In the genomic region with DNA sequence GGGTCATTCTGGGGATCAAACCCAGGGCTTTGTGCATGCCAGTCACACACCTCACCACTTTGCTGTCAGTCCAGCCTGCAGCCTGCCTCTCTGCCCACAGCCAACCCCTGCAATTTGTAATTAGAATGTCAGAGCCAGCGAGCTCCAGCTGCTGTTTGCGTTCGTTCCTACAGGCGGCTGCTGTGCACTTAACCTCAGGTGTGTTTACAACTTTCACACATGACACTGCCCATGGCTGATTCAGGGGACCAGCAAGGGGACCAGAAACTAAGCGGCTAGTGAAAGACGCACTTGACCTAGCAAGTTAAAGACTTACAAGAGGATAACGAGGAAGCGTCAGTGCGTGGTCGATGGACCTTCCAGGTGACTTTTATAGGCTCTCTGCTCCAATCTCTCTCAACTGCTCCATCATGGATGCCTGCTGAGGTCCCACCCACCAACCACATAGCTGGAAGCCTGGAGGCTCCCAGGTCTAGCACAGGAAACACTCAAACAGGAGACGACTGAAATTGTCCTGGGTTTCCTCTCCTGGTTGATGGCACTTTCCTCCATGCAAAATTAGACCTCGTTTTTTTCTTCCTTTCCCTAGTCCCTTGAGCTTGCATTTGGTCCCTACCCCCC, we compare ENCODE assay signal across 9 mouse cellular contexts. TPM values are rescaled to one million over a fixed set of nuclear protein-coding genes. Genes with fewer than 3 reads are reported as not detected.
DNase-seq lines count a peak whose midpoint lies in the region; ATAC-seq and TF ChIP-seq lines count a peak whose summit lies in the region.
"Had no signal": no experiment of that assay in that cellular context is flagged by ENCODE, and none has a peak within 500 bp of the region (broad histone marks: within the 10 kb centered on the region; RNA-seq: fewer than 3 reads in every experiment).

No protein-coding gene starts in this region.

- no peaks in the 10 kb centered on the region for H3K36me3 ChIP-seq in heart, embryonic 16.5 days (ENCODE audit: control insufficient read depth, insufficient read depth)
- H3K36me3 ChIP-seq in intestine, embryonic 15.5 days = no peaks in the 10 kb centered on the region
- no peaks in the 10 kb centered on the region for H3K36me3 ChIP-seq in limb, embryonic 10.5 days
- H3K36me3 ChIP-seq in myocyte (ENCODE audit: control insufficient read depth, insufficient read depth) = no peaks in the 10 kb centered on the region

- peak overlapping the region; percentile 86 for H3K27ac ChIP-seq in heart, embryonic 16.5 days (ENCODE audit: low read length)
- peak overlapping the region; percentile 83 for H3K27ac ChIP-seq in intestine, embryonic 15.5 days
- peak overlapping the region; percentile 64 for H3K27ac ChIP-seq in limb, embryonic 10.5 days
- H3K27ac ChIP-seq: left cerebral cortex, adult 2 months had no signal

- H3K27me3 ChIP-seq in heart, embryonic 16.5 days (ENCODE audit: control insufficient read depth, insufficient read depth, low read length) = no peaks in the 10 kb centered on the region
- no peaks in the 10 kb centered on the region for H3K27me3 ChIP-seq in intestine, embryonic 15.5 days (replicated peaks)
- no peaks in the 10 kb centered on the region for H3K27me3 ChIP-seq in limb, embryonic 10.5 days (ENCODE audit: low read depth, poor library complexity, severe bottlenecking)
- no peaks in the 10 kb centered on the region for H3K27me3 ChIP-seq in myocyte (ENCODE audit: control insufficient read depth, insufficient read depth, insufficient read length)
- H3K27me3 ChIP-seq: Patski had no signal

- H3K4me1 ChIP-seq in heart, embryonic 16.5 days (ENCODE audit: control insufficient read depth, insufficient read depth, low read length) = peaks cover 35% of the 10 kb centered on the region
- H3K4me1 ChIP-seq in intestine, embryonic 15.5 days (replicated peaks) = peaks cover 25% of the 10 kb centered on the region
- peaks cover 42% of the 10 kb centered on the region for H3K4me1 ChIP-seq in limb, embryonic 10.5 days

- no peak overlapping the region for H3ac ChIP-seq in myocyte (ENCODE audit: control insufficient read depth, insufficient read length)

- intact Hi-C loops in heart, postnatal 14 days (cut with DNase I) = no loop called here

- H3K4me3 ChIP-seq in heart, embryonic 16.5 days (ENCODE audit: low read length) = peak overlapping the region; percentile 41
- peak overlapping the region; percentile 10 for H3K4me3 ChIP-seq in intestine, embryonic 15.5 days (replicated peaks)
- no peak overlapping the region for H3K4me3 ChIP-seq in limb, embryonic 10.5 days
- H3K4me3 ChIP-seq in myocyte = no peak overlapping the region
- H3K4me3 ChIP-seq: left cerebral cortex, adult 2 months had no signal

- no peaks in the 10 kb centered on the region for H3K9me3 ChIP-seq in heart, embryonic 16.5 days (replicated peaks; ENCODE audit: control insufficient read depth, low read length)
- no peaks in the 10 kb centered on the region for H3K9me3 ChIP-seq in intestine, embryonic 15.5 days
- H3K9me3 ChIP-seq in limb, embryonic 10.5 days (replicated peaks) = no peaks in the 10 kb centered on the region

- TF ChIP-seq POLR2A in myocyte (IDR thresholded peaks at IDR 0.05; ENCODE audit: insufficient read length, low read depth) = no peak

- no peak for DNase-seq in heart, postnatal 14 days
- no peak for DNase-seq in limb, embryonic 10.5 days (ENCODE audit: low spot score)
- DNase-seq in right cerebral cortex, adult 18-20 months = no peak
- no peak for DNase-seq in left cerebral cortex, adult 11 months (ENCODE audit: low spot score)

- WGBS in heart, embryonic 16.5 days = 37% methylated on average over 12 of the region's 12 CpGs
- WGBS in intestine, embryonic 15.5 days = 18% methylated on average over 12 of the region's 12 CpGs
- 23% methylated on average over 12 of the region's 12 CpGs for WGBS in limb, embryonic 10.5 days

- 0 out of 2 replicates have a peak, but pooled peaks have one; percentile 2 for ATAC-seq in heart, embryonic 16.5 days (replicated peaks; ENCODE audit: extremely low read depth, insufficient read depth, low FRiP score)
- ATAC-seq in intestine, embryonic 15.5 days = peak; percentile 24; the same call in 1 of the 2 replicates
- ATAC-seq: Patski had no signal

- no peaks in the 10 kb centered on the region for H3K79me2 ChIP-seq in myocyte (ENCODE audit: control insufficient read depth, insufficient read depth)

- H3K4me2 ChIP-seq in heart, embryonic 16.5 days (ENCODE audit: low read depth, low read length) = peak overlapping the region; percentile 54
- peak overlapping the region; percentile 50 for H3K4me2 ChIP-seq in intestine, embryonic 15.5 days (replicated peaks)
- H3K4me2 ChIP-seq in myocyte (ENCODE audit: low read depth) = peak overlapping the region; percentile 32

- H3K9ac ChIP-seq in heart, embryonic 16.5 days (ENCODE audit: low read length) = peak overlapping the region; percentile 68
- H3K9ac ChIP-seq in intestine, embryonic 15.5 days = 0 out of 2 replicates have a peak overlapping the region, but pooled peaks have one; percentile 20

TF ChIP-seq in myocyte, 11 proteins besides CTCF, POLR2A, EP300 and RAD21:
- TF ChIP-seq MAX (IDR thresholded peaks at IDR 0.05; ENCODE audit: low read depth) (no peak), POLR2AphosphoS2 (IDR thresholded peaks at IDR 0.05; ENCODE audit: insufficient read length, low read depth) (no peak), CEBPB (IDR thresholded peaks at IDR 0.05; ENCODE audit: insufficient read depth, poor library complexity, severe bottlenecking) (no peak), E2F4 (IDR thresholded peaks at IDR 0.05; ENCODE audit: insufficient read depth) (no peak), MYOG (IDR thresholded peaks at IDR 0.05; ENCODE audit: control insufficient read depth in 1 of 3, insufficient read depth in 1 of 3, insufficient read length in 2 of 3, low read depth in 2 of 3) (no peak), USF1 (IDR thresholded peaks at IDR 0.05; ENCODE audit: low read depth) (no peak), TCF12 (IDR thresholded peaks at IDR 0.05; ENCODE audit: insufficient read depth, poor library complexity, severe bottlenecking) (no peak), TCF3 (IDR thresholded peaks at IDR 0.05; ENCODE audit: insufficient read length, low read depth) (no peak), SRF (IDR thresholded peaks at IDR 0.05; ENCODE audit: control insufficient read depth, insufficient read length, low read depth) (no peak), MYOD1 (IDR thresholded peaks at IDR 0.05; ENCODE audit: control insufficient read depth in 1 of 3, insufficient read length in 2 of 3, low read depth in 2 of 3) (no peak), REST (IDR thresholded peaks at IDR 0.05; ENCODE audit: insufficient read depth, insufficient read length) (no peak)

RNA-seq across cellular contexts. Expression of a gene that starts 5.4 kb away (rescaled TPM):
- 203 and 265 TPM in 2 replicates for polyA plus RNA-seq in heart, embryonic 16.5 days (2015; fragmentation: Nextera tagmentation; extraction: Ambion mirVana)
- 100 to 1,000 TPM; 369 to 378 TPM for total RNA-seq in heart, postnatal 14 days (2021)
- 241 and 282 TPM in 2 replicates for polyA plus RNA-seq in intestine, embryonic 15.5 days (2015; fragmentation: Nextera tagmentation; extraction: Ambion mirVana)
- 144 and 208 TPM in 2 replicates for polyA plus RNA-seq in limb, embryonic 10.5 days (2016; fragmentation: Nextera tagmentation; extraction: Ambion mirVana)
- 1,462 TPM for polyA plus RNA-seq in myocyte (2012; fragmentation: generic; extraction: Trizol)

RNA-seq across cellular contexts. Expression of a gene that starts 5.9 kb away (rescaled TPM):
- 387 and 398 TPM in 2 replicates for polyA plus RNA-seq in heart, embryonic 16.5 days (2015; fragmentation: Nextera tagmentation; extraction: Ambion mirVana)
- 100 to 1,000 TPM; 214 to 217 TPM for total RNA-seq in heart, postnatal 14 days (2021)
- 336 and 340 TPM in 2 replicates for polyA plus RNA-seq in intestine, embryonic 15.5 days (2015; fragmentation: Nextera tagmentation; extraction: Ambion mirVana)
- 428 and 433 TPM in 2 replicates for polyA plus RNA-seq in limb, embryonic 10.5 days (2016; fragmentation: Nextera tagmentation; extraction: Ambion mirVana)
- polyA plus RNA-seq in myocyte (2012; fragmentation: generic; extraction: Trizol) = 384 TPM

RNA-seq across cellular contexts. Expression of a gene that starts 13.8 kb away (rescaled TPM):
- 1.1 and 1.7 TPM in 2 replicates for polyA plus RNA-seq in heart, embryonic 16.5 days (2015; fragmentation: Nextera tagmentation; extraction: Ambion mirVana)
- under 1 TPM; 0.62 to 0.80 TPM for total RNA-seq in heart, postnatal 14 days (2021)
- polyA plus RNA-seq in intestine, embryonic 15.5 days (2015; fragmentation: Nextera tagmentation; extraction: Ambion mirVana) = 2.2 and 2.9 TPM in 2 replicates
- 0.88 and 1.6 TPM in 2 replicates for polyA plus RNA-seq in limb, embryonic 10.5 days (2016; fragmentation: Nextera tagmentation; extraction: Ambion mirVana)
- 0.41 TPM for polyA plus RNA-seq in myocyte (2012; fragmentation: generic; extraction: Trizol)

RNA-seq across cellular contexts. Expression of a gene that starts 37.3 kb away (rescaled TPM):
- polyA plus RNA-seq in heart, embryonic 16.5 days (2015; fragmentation: Nextera tagmentation; extraction: Ambion mirVana) = 0.25 and 2.1 TPM in 2 replicates
- total RNA-seq in heart, postnatal 14 days (2021) = 10 to 100 TPM in 1 of 2 experiments, 1 to 10 TPM in 1; 1.2 to 12.3 TPM
- polyA plus RNA-seq in intestine, embryonic 15.5 days (2015; fragmentation: Nextera tagmentation; extraction: Ambion mirVana) = 0.40 and 0.48 TPM in 2 replicates
- not detected in 2 replicates for polyA plus RNA-seq in limb, embryonic 10.5 days (2016; fragmentation: Nextera tagmentation; extraction: Ambion mirVana)
- not detected for polyA plus RNA-seq in myocyte (2012; fragmentation: generic; extraction: Trizol)
- polyA plus RNA-seq: Patski had no signal

RNA-seq across cellular contexts. Expression of a gene that starts 40.1 kb away (rescaled TPM):
- 141 and 145 TPM in 2 replicates for polyA plus RNA-seq in heart, embryonic 16.5 days (2015; fragmentation: Nextera tagmentation; extraction: Ambion mirVana)
- total RNA-seq in heart, postnatal 14 days (2021) = 10 to 100 TPM; 90.1 to 99.6 TPM
- polyA plus RNA-seq in intestine, embryonic 15.5 days (2015; fragmentation: Nextera tagmentation; extraction: Ambion mirVana) = 159 and 170 TPM in 2 replicates
- polyA plus RNA-seq in limb, embryonic 10.5 days (2016; fragmentation: Nextera tagmentation; extraction: Ambion mirVana) = 141 and 150 TPM in 2 replicates
- 142 TPM for polyA plus RNA-seq in myocyte (2012; fragmentation: generic; extraction: Trizol)

Comparison
In these comparisons a context has a peak if more than half of its experiments do, and no peak if none do; other contexts are left out.
1. H3K4me3 ChIP-seq: peak in heart, embryonic 16.5 days (single experiment) and intestine, embryonic 15.5 days (single experiment); none in limb, embryonic 10.5 days (single experiment) and myocyte (single experiment).
2. Peak in every context shown above with its lines, with median percentiles within 50 percentile points of each other: H3K27ac ChIP-seq and H3K4me2 ChIP-seq.